Mouse (Mus musculus): ENCODE measurements around the gene Ice2. TPM values are rescaled to one million over a fixed set of nuclear protein-coding genes. Genes with fewer than 3 reads are reported as not detected.

Ice2 gene
- total and polyA plus RNA-seq, 3 experiments = 1.9 to 9.1 (median 4.9) TPM

GRCm38 (mm10) chr9:69387296-69387695, 10.4 kb upstream of the Ice2 start:
- Histone ChIP-seq H3K27me3 (ENCODE audit: control insufficient read depth, insufficient read depth, low read length) (no peaks in the 10 kb centered on the region), H3K79me2 (replicated peaks; ENCODE audit: control insufficient read depth, insufficient read depth, low read length) (no peaks in the 10 kb centered on the region), H3K4me3 (no peak overlapping the region), H3K27ac (no peak overlapping the region), H3K36me3 (ENCODE audit: control insufficient read depth, insufficient read depth, low read length) (no peaks in the 10 kb centered on the region), H3K4me1 (ENCODE audit: control insufficient read depth, insufficient read depth, low read length) (no peaks in the 10 kb centered on the region), H3K9ac (ENCODE audit: low read depth, low read length) (no peak overlapping the region)
- no peak for DNase-seq
- 84% methylated on average over 4 of the region's 4 CpGs for WGBS
- intact Hi-C loops (cut with DNase I) = no loop called here
- no peak for TF ChIP-seq EP300 (IDR thresholded peaks at IDR 0.05; ENCODE audit: insufficient read depth, low read depth, low read length)
- TF ChIP-seq CTCF (IDR thresholded peaks at IDR 0.05) = no peak
- no peak for TF ChIP-seq POLR2A (IDR thresholded peaks at IDR 0.05; ENCODE audit: insufficient read depth, low read depth, low read length)

GRCm38 (mm10) chr9:69390631-69391030, 7.1 kb upstream of the Ice2 start:
- Histone ChIP-seq H3K36me3 (ENCODE audit: control insufficient read depth, insufficient read depth, low read length) (no peaks in the 10 kb centered on the region), H3K4me1 (ENCODE audit: control insufficient read depth, insufficient read depth, low read length) (no peaks in the 10 kb centered on the region), H3K79me2 (replicated peaks; ENCODE audit: control insufficient read depth, insufficient read depth, low read length) (no peaks in the 10 kb centered on the region), H3K9ac (ENCODE audit: low read depth, low read length) (no peak overlapping the region), H3K27ac (no peak overlapping the region), H3K27me3 (ENCODE audit: control insufficient read depth, insufficient read depth, low read length) (no peaks in the 10 kb centered on the region), H3K4me3 (no peak overlapping the region)
- no peak for TF ChIP-seq CTCF (IDR thresholded peaks at IDR 0.05)
- TF ChIP-seq POLR2A (IDR thresholded peaks at IDR 0.05; ENCODE audit: insufficient read depth, low read depth, low read length) = no peak
- no peak for TF ChIP-seq EP300 (IDR thresholded peaks at IDR 0.05; ENCODE audit: insufficient read depth, low read depth, low read length)
- intact Hi-C loops (cut with DNase I) = no loop called here
- WGBS = 62% methylated on average over 4 of the region's 4 CpGs
- DNase-seq = no peak

- no peak overlapping the region for H3K27ac ChIP-seq
- H3K36me3 ChIP-seq (ENCODE audit: control insufficient read depth, insufficient read depth, low read length) = no peaks in the 10 kb centered on the region
- intact Hi-C loops (cut with DNase I) = no loop called here
- no peak overlapping the region for H3K4me3 ChIP-seq
- H3K27me3 ChIP-seq (ENCODE audit: control insufficient read depth, insufficient read depth, low read length) = no peaks in the 10 kb centered on the region
- no peaks in the 10 kb centered on the region; the same call in 1 of the 2 replicates for H3K4me1 ChIP-seq (ENCODE audit: control insufficient read depth, insufficient read depth, low read length)
- 80% methylated on average over 5 of the region's 5 CpGs for whole genome bisulfite sequencing
- no peak for TF ChIP-seq POLR2A (IDR thresholded peaks at IDR 0.05; ENCODE audit: insufficient read depth, low read depth, low read length)
- TF ChIP-seq CTCF (IDR thresholded peaks at IDR 0.05) = no peak
- TF ChIP-seq EP300 (IDR thresholded peaks at IDR 0.05; ENCODE audit: insufficient read depth, low read depth, low read length) = no peak
- no peaks in the 10 kb centered on the region for H3K79me2 ChIP-seq (replicated peaks; ENCODE audit: control insufficient read depth, insufficient read depth, low read length)
- DNase-seq = no peak
- no peak overlapping the region for H3K9ac ChIP-seq (ENCODE audit: low read depth, low read length)
Measured at GRCm38 (mm10) chr9:69394234-69394633, 3.5 kb upstream of the Ice2 start.

DNA sequence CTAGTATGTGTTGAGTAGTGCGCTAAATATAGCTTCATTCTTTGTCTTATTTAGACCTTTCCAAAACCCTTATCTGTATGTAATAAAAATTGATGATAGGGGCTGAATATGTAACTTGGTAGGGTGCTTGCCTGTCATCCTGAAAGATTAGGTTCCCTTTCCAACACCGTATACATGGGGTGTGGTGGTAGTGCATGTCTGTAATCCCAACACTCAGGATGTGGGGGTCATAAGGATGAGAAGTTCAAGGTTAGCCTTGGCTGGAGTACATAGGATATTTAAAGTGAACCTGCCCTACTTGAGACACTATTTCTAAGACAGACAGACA, 310 bp upstream of the Ice2 start:
- DNase-seq = no peak
- peak overlapping the region; percentile 94 for H3K9ac ChIP-seq (ENCODE audit: low read depth, low read length)
- H3K27ac ChIP-seq = peak overlapping the region; percentile 94
- TF ChIP-seq CTCF (IDR thresholded peaks at IDR 0.05) = no peak
- no peak for TF ChIP-seq POLR2A (IDR thresholded peaks at IDR 0.05; ENCODE audit: insufficient read depth, low read depth, low read length)
- TF ChIP-seq EP300 (IDR thresholded peaks at IDR 0.05; ENCODE audit: insufficient read depth, low read depth, low read length) = no peak
- H3K4me1 ChIP-seq (ENCODE audit: control insufficient read depth, insufficient read depth, low read length) = no peaks in the 10 kb centered on the region; the same call in 1 of the 2 replicates
- intact Hi-C loops (cut with DNase I) = no loop called here
- peak overlapping the region; percentile 78 for H3K4me3 ChIP-seq
- no peaks in the 10 kb centered on the region for H3K27me3 ChIP-seq (ENCODE audit: control insufficient read depth, insufficient read depth, low read length)
- no peaks in the 10 kb centered on the region for H3K79me2 ChIP-seq (replicated peaks; ENCODE audit: control insufficient read depth, insufficient read depth, low read length)
- WGBS = 43% methylated on average over 2 of the region's 2 CpGs
- no peaks in the 10 kb centered on the region for H3K36me3 ChIP-seq (ENCODE audit: control insufficient read depth, insufficient read depth, low read length)

DNA sequence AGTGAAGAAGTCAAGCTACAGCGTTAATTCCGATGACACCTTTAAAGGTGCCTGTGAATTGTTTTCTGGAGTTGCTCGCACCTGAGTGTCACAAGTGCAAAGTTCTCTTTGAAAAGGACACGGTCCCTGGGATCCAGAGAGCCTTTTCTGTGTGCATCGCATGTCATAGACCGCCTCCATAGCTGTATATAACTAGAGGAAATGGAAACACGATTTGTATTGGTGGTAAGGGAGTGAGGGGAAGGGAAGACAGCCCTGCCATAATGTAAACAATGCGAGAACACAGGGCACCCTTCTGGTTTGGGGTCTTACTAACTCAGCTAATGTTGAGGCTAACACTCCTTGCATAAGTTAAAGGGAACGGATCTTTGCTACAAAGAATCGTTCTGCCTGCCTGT, 746 bp downstream of the Ice2 start:
- Histone ChIP-seq H3K4me3 (peak overlapping the region; percentile 78), H3K36me3 (ENCODE audit: control insufficient read depth, insufficient read depth, low read length) (no peaks in the 10 kb centered on the region), H3K79me2 (replicated peaks; ENCODE audit: control insufficient read depth, insufficient read depth, low read length) (no peaks in the 10 kb centered on the region), H3K4me1 (ENCODE audit: control insufficient read depth, insufficient read depth, low read length) (no peaks in the 10 kb centered on the region; the same call in 1 of the 2 replicates), H3K27me3 (ENCODE audit: control insufficient read depth, insufficient read depth, low read length) (no peaks in the 10 kb centered on the region), H3K27ac (peak overlapping the region; percentile 94), H3K9ac (ENCODE audit: low read depth, low read length) (peak overlapping the region; percentile 94)
- TF ChIP-seq CTCF (IDR thresholded peaks at IDR 0.05) (no peak), EP300 (IDR thresholded peaks at IDR 0.05; ENCODE audit: insufficient read depth, low read depth, low read length) (no peak), POLR2A (IDR thresholded peaks at IDR 0.05; ENCODE audit: insufficient read depth, low read depth, low read length) (no peak)
- no peak for DNase-seq
- intact Hi-C loops (cut with DNase I) = no loop called here
- WGBS = 15% methylated on average over 10 of the region's 10 CpGs

DNA sequence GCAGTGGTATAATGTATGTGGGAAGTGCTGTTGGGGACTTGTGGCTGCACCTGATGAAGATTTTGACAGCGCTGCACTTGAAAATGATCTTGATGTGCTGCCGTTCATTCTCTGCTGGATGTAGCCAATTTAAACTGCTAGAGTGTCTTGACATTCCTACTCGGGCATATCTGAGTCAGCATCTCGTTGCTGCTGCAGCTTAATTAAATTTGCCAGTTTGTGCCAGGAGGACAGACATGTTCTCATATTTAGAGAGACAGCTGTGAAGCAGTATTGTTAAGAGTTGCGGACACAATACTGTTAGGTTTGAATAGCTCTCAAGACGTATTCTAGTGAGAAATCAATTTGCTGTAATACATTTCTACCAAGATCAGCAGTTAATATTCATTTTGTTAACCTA, 7.0 kb downstream of the Ice2 start:
- Histone ChIP-seq H3K36me3 (ENCODE audit: control insufficient read depth, insufficient read depth, low read length) (no peaks in the 10 kb centered on the region; the same call in 1 of the 2 replicates), H3K9ac (ENCODE audit: low read depth, low read length) (no peak overlapping the region), H3K27me3 (ENCODE audit: control insufficient read depth, insufficient read depth, low read length) (no peaks in the 10 kb centered on the region), H3K27ac (no peak overlapping the region), H3K4me1 (ENCODE audit: control insufficient read depth, insufficient read depth, low read length) (no peaks in the 10 kb centered on the region), H3K79me2 (replicated peaks; ENCODE audit: control insufficient read depth, insufficient read depth, low read length) (no peaks in the 10 kb centered on the region), H3K4me3 (no peak overlapping the region)
- no peak for DNase-seq
- 78% methylated on average over 6 of the region's 6 CpGs for WGBS
- TF ChIP-seq CTCF (IDR thresholded peaks at IDR 0.05) (no peak), POLR2A (IDR thresholded peaks at IDR 0.05; ENCODE audit: insufficient read depth, low read depth, low read length) (no peak), EP300 (IDR thresholded peaks at IDR 0.05; ENCODE audit: insufficient read depth, low read depth, low read length) (no peak)
- intact Hi-C loops (cut with DNase I) = no loop called here
